22 mouse cellular contexts compared by ENCODE assay signal in the genomic region with DNA sequence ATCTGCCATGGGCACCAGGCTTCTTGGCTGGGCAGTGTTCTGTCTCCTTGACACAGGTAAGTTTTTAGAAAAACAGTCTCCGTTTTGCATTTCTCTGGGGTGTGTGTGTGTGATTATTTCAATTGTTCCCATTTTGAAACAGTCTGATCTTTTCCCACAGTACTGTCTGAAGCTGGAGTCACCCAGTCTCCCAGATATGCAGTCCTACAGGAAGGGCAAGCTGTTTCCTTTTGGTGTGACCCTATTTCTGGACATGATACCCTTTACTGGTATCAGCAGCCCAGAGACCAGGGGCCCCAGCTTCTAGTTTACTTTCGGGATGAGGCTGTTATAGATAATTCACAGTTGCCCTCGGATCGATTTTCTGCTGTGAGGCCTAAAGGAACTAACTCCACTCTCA.
DNase-seq lines count a peak whose midpoint lies in the region; ATAC-seq and TF ChIP-seq lines count a peak whose summit lies in the region.
"Had no signal": no experiment of that assay in that cellular context is flagged by ENCODE, and none has a peak within 500 bp of the region (broad histone marks: within the 10 kb centered on the region; RNA-seq: fewer than 3 reads in every experiment).

No protein-coding gene starts in this region.

- no peak for TF ChIP-seq CTCF in thymus, adult 2 months (IDR thresholded peaks at IDR 0.05; ENCODE audit: borderline replicate concordance, control insufficient read depth, extremely low read depth, insufficient read depth, low read length, poor library complexity)

- 0 out of 2 replicates have a peak, but pooled peaks have one; percentile 32 for ATAC-seq in liver, embryonic 12.5 days
- ATAC-seq: forebrain, embryonic 14.5 days; forebrain, embryonic 16.5 days had no signal

- H3K9me3 ChIP-seq in liver, embryonic 12.5 days (replicated peaks), result no peaks in the 10 kb centered on the region
- H3K9me3 ChIP-seq: embryonic facial prominence, embryonic 13.5 days; embryonic facial prominence, embryonic 15.5 days; forebrain, embryonic 10.5 days; forebrain, embryonic 12.5 days had no signal

- no peaks in the 10 kb centered on the region for H3K36me3 ChIP-seq in liver, embryonic 12.5 days
- H3K36me3 ChIP-seq in thymus, adult 2 months (ENCODE audit: control insufficient read depth, insufficient read depth, low read length), result no peaks in the 10 kb centered on the region
- H3K36me3 ChIP-seq: embryonic facial prominence, embryonic 13.5 days; embryonic facial prominence, embryonic 15.5 days; forebrain, embryonic 10.5 days; forebrain, embryonic 12.5 days had no signal

- no peak for DNase-seq in liver
- no peak for DNase-seq in thymus, adult 2 months
- no peak for DNase-seq in thymus, postnatal 25 days
- no peak for DNase-seq in lung, adult 18-20 months
- DNase-seq: adrenal gland, adult 2 months; adrenal gland, postnatal 10 days; adrenal gland, postnatal 25 days; cerebellum, adult 11 months; cerebellum, adult 18-20 months; cerebellum, adult 8-10 months; cerebellum, adult 9-11 months; cerebellum, postnatal 14 days; cerebellum, postnatal 36 days; embryo, embryonic 11 days had no signal

- TF ChIP-seq POLR2A in thymus, adult 2 months (IDR thresholded peaks at IDR 0.05; ENCODE audit: control insufficient read depth, extremely low read depth, insufficient read depth, low read length, poor library complexity), result no peak

- H3K9ac ChIP-seq in liver, embryonic 12.5 days, result no peak overlapping the region
- H3K9ac ChIP-seq: embryonic facial prominence, embryonic 13.5 days; embryonic facial prominence, embryonic 15.5 days; forebrain, embryonic 12.5 days had no signal

- WGBS in liver, embryonic 12.5 days (ENCODE audit: insufficient replicate concordance), result 23% methylated on average over 4 of the region's 4 CpGs
- 71% methylated on average over 4 of the region's 4 CpGs for WGBS in thymus, adult 2 months

- 0 out of 2 replicates have a peak overlapping the region, but pooled peaks have one; percentile 12 for H3K27ac ChIP-seq in liver, embryonic 12.5 days
- peak overlapping the region; percentile 44 for H3K27ac ChIP-seq in thymus, adult 2 months (ENCODE audit: control insufficient read depth, insufficient read depth, low read length)
- H3K27ac ChIP-seq: embryonic facial prominence, embryonic 13.5 days; embryonic facial prominence, embryonic 15.5 days; forebrain, embryonic 10.5 days; forebrain, embryonic 12.5 days had no signal

- H3K27me3 ChIP-seq in liver, embryonic 12.5 days (replicated peaks), result no peaks in the 10 kb centered on the region
- no peaks in the 10 kb centered on the region for H3K27me3 ChIP-seq in thymus, adult 2 months (ENCODE audit: control insufficient read depth, insufficient read depth, low read length)
- H3K27me3 ChIP-seq: embryonic facial prominence, embryonic 13.5 days; embryonic facial prominence, embryonic 15.5 days; forebrain, embryonic 12.5 days had no signal

- H3K4me3 ChIP-seq in liver, embryonic 12.5 days, result no peak overlapping the region
- H3K4me3 ChIP-seq in thymus, adult 2 months (ENCODE audit: control insufficient read depth, insufficient read depth, low read length), result no peak overlapping the region
- H3K4me3 ChIP-seq: embryonic facial prominence, embryonic 13.5 days; embryonic facial prominence, embryonic 15.5 days; erythroblast, embryonic 14.5 days; forebrain, embryonic 10.5 days; forebrain, embryonic 12.5 days had no signal

- no peaks in the 10 kb centered on the region for H3K4me1 ChIP-seq in liver, embryonic 12.5 days
- H3K4me1 ChIP-seq in thymus, adult 2 months (replicated peaks; ENCODE audit: control insufficient read depth, insufficient read depth, low read length), result peaks cover 6% of the 10 kb centered on the region; the same call in 1 of the 2 replicates
- H3K4me1 ChIP-seq: embryonic facial prominence, embryonic 13.5 days; embryonic facial prominence, embryonic 15.5 days; forebrain, embryonic 10.5 days; forebrain, embryonic 12.5 days had no signal

- no peak overlapping the region for H3K4me2 ChIP-seq in liver, embryonic 12.5 days
- H3K4me2 ChIP-seq: embryonic facial prominence, embryonic 13.5 days; embryonic facial prominence, embryonic 15.5 days; forebrain, embryonic 12.5 days had no signal
